In genomic region chr13:17772574-17772973, GRCm38 (mm10) we compare ENCODE assay signal across 16 mouse cellular contexts. TPM values are rescaled to one million over a fixed set of nuclear protein-coding genes. Genes with fewer than 3 reads are reported as not detected.
DNase-seq lines count a peak whose midpoint lies in the region; ATAC-seq and TF ChIP-seq lines count a peak whose summit lies in the region.
"Had no signal": no experiment of that assay in that cellular context is flagged by ENCODE, and none has a peak within 500 bp of the region (broad histone marks: within the 10 kb centered on the region; RNA-seq: fewer than 3 reads in every experiment).

No protein-coding gene starts in this region.

- no peak for ATAC-seq in lung, embryonic 14.5 days (ENCODE audit: insufficient read depth)

- H3K4me3 ChIP-seq in lung, embryonic 14.5 days (ENCODE audit: low read depth, low read length): no peak overlapping the region
- H3K4me3 ChIP-seq: erythroblast, embryonic 14.5 days; megakaryocyte, embryonic 14.5 days; neural tube, embryonic 12.5 days had no signal

- H3K27ac ChIP-seq in lung, embryonic 14.5 days (ENCODE audit: low read depth): no peak overlapping the region
- H3K27ac ChIP-seq: kidney, postnatal 0 days; neural tube, embryonic 12.5 days had no signal

- WGBS in lung, embryonic 14.5 days: 72% methylated on average over 6 of the region's 6 CpGs

- no peak overlapping the region for H3K9ac ChIP-seq in lung, embryonic 14.5 days
- H3K9ac ChIP-seq: neural tube, embryonic 12.5 days had no signal

- H3K4me1 ChIP-seq in lung, embryonic 14.5 days (ENCODE audit: insufficient read depth): no peaks in the 10 kb centered on the region
- H3K4me1 ChIP-seq: neural tube, embryonic 12.5 days had no signal

- peaks cover 13% of the 10 kb centered on the region for H3K36me3 ChIP-seq in lung, embryonic 14.5 days (ENCODE audit: insufficient read depth)

- H3K4me2 ChIP-seq in lung, embryonic 14.5 days: no peak overlapping the region
- H3K4me2 ChIP-seq: neural tube, embryonic 12.5 days had no signal

- no peak for TF ChIP-seq CTCF in lung, embryonic 14.5 days (IDR thresholded peaks at IDR 0.05; ENCODE audit: low read depth)

- H3K27me3 ChIP-seq in lung, embryonic 14.5 days (ENCODE audit: insufficient read depth, low read length): no peaks in the 10 kb centered on the region
- H3K27me3 ChIP-seq: megakaryocyte, embryonic 14.5 days; neural tube, embryonic 12.5 days had no signal

- peak; percentile 8 for DNase-seq in lung, embryonic 14.5 days
- no peak for DNase-seq in lung, postnatal 36 days
- peak; percentile 12 to 16 for DNase-seq in frontal cortex, postnatal 14 days (ENCODE audit: low spot score in 2 of 2)
- peak; percentile 7 to 50 for DNase-seq in left cerebral cortex, adult 18-20 months (ENCODE audit: low spot score in 2 of 2)
- DNase-seq in right cerebral cortex, postnatal 14 days: peak; percentile 13
- no peak for DNase-seq in heart, adult 11 months
- DNase-seq in adrenal gland, postnatal 36 days: no peak
- DNase-seq in gastrocnemius, postnatal 4 days (ENCODE audit: low spot score in 2 of 2): no peak
- DNase-seq: adrenal gland, postnatal 14 days; cerebellum, adult 18-20 months; embryo, embryonic 11 days; lung, adult 2 months had no signal

- H3K9me3 ChIP-seq in lung, embryonic 14.5 days (ENCODE audit: low read depth, low read length): no peaks in the 10 kb centered on the region
- H3K9me3 ChIP-seq: megakaryocyte, embryonic 14.5 days; neural tube, embryonic 12.5 days had no signal

RNA-seq across cellular contexts. Expression of gene Cdk13, which starts 32.3 kb away (rescaled TPM):
- polyA plus RNA-seq in lung, embryonic 14.5 days (2014; fragmentation: Nextera tagmentation; extraction: Ambion mirVana): 23.0 and 27.6 TPM in 2 replicates
- total RNA-seq in left cerebral cortex, adult 18-20 months (2021): 10 to 100 TPM; 56.1 to 63.1 TPM
- 10 to 100 TPM; 48.3 to 55.1 TPM for total RNA-seq in adrenal gland, postnatal 36 days (2021)
- total RNA-seq in gastrocnemius, postnatal 4 days (2021): 10 to 100 TPM; 43.6 to 44.8 TPM

Comparison
In these comparisons a context has a peak if more than half of its experiments do, and no peak if none do; other contexts are left out.
1. DNase-seq: peak in lung, embryonic 14.5 days (single experiment), frontal cortex, postnatal 14 days (2 of 2), left cerebral cortex, adult 18-20 months (2 of 2) and right cerebral cortex, postnatal 14 days (single experiment); none in lung, postnatal 36 days (single experiment), heart, adult 11 months (single experiment), adrenal gland, postnatal 36 days (0 of 2) and gastrocnemius, postnatal 4 days (0 of 2).